Mouse (Mus musculus) bone marrow macrophage, adult 2 months (primary cell): ENCODE measurements at regions not wholly inside any gene's neighbourhood (a gene's known extent, or its start where the extent isn't known, plus 50 kb on each side); places are given as distances from the start of the nearest gene placed in this dataset.

Experiments
- H3K27ac ChIP-seq: 2 replicates; pipeline ENCODE4 v1.5.1; 2012; ENCODE audit warnings: low read depth, low read length; ENCODE audit not compliant: insufficient read depth
- H3K4me1 ChIP-seq: 2 replicates; pipeline ENCODE4 v1.6.1; 2012; ENCODE audit warnings: low read length; ENCODE audit not compliant: control insufficient read depth, insufficient read depth
- H3K4me3 ChIP-seq: 2 replicates; pipeline ENCODE4 v1.5.1; 2012; ENCODE audit warnings: mild to moderate bottlenecking, low read length, moderate library complexity; ENCODE audit not compliant: insufficient read depth
- CTCF ChIP-seq: IDR thresholded peaks from 2 replicates; pipeline ENCODE4 v1.5.1; 2012; ENCODE audit warnings: low read depth, mild to moderate bottlenecking, low read length, moderate library complexity
- POLR2A ChIP-seq: IDR thresholded peaks from 2 replicates; pipeline ENCODE4 v1.6.1; 2012; ENCODE audit warnings: mild to moderate bottlenecking, low read depth, low read length, borderline replicate concordance

- Histone ChIP-seq H3K4me1 (no peaks in the 10 kb centered on the region), H3K27ac (no peak overlapping the region), H3K4me3 (no peak overlapping the region)
- TF ChIP-seq POLR2A (no peak), CTCF (no peak)
These were observed 402.5 kb downstream of the Rergl start for GRCm38 (mm10) chr6:139099273-139099672.

- no peak overlapping the region for H3K4me3 ChIP-seq
- H3K27ac ChIP-seq: no peak overlapping the region
- TF ChIP-seq CTCF (no peak), POLR2A (no peak)
- H3K4me1 ChIP-seq: no peaks in the 10 kb centered on the region
These were observed 417.1 kb upstream of the Igbp1b start for GRCm38 (mm10) chr6:139075433-139075832.

- TF ChIP-seq POLR2A (no peak), CTCF (no peak)
- H3K27ac ChIP-seq: no peak overlapping the region
These were observed 369.4 kb upstream of the Igbp1b start for GRCm38 (mm10) chr6:139027696-139028095.

GRCm38 (mm10) chr6:139014526-139014925 is 356.2 kb upstream of the Igbp1b start:
- no peak overlapping the region for H3K4me3 ChIP-seq
- H3K4me1 ChIP-seq: no peaks in the 10 kb centered on the region
- H3K27ac ChIP-seq: no peak overlapping the region
- TF ChIP-seq CTCF: no peak
- no peak for TF ChIP-seq POLR2A

More at GRCm38 (mm10) chr6:139027696-139028095, 369.4 kb upstream of the Igbp1b start:
- H3K4me1 ChIP-seq: no peaks in the 10 kb centered on the region
- H3K4me3 ChIP-seq: no peak overlapping the region

- no peak for TF ChIP-seq POLR2A
- TF ChIP-seq CTCF: no peak
- no peak overlapping the region for H3K27ac ChIP-seq
- no peaks in the 10 kb centered on the region for H3K4me1 ChIP-seq
- H3K4me3 ChIP-seq: no peak overlapping the region
These were observed 352.2 kb upstream of the Igbp1b start for GRCm38 (mm10) chr6:139010501-139010900.
